Mouse (Mus musculus): ENCODE data around the gene Gpr108. TPM values are rescaled to one million over a fixed set of nuclear protein-coding genes. Genes with fewer than 3 reads are reported as not detected.

Gpr108 gene
- total RNA-seq, 2 experiments from 2014 or later = 24.0 to 24.4 TPM

GRCm38 (mm10) chr17:57218335-57218900 lies 29.8 kb downstream of the Gpr108 start:
- no peak for TF ChIP-seq CTCF (IDR thresholded peaks at IDR 0.05)
- Histone ChIP-seq H3K4me3 (no peak overlapping the region), H3K27ac (no peak overlapping the region)
- DNase-seq = peak; percentile 14
- intact Hi-C loops (cut with DNase I) = loop anchor here (2.0 kb wide), 1 partner anchor 66 kb away; no protein-coding TSS in a partner anchor

- Histone ChIP-seq H3K4me3 (no peak overlapping the region), H3K27ac (no peak overlapping the region)
- intact Hi-C loops (cut with DNase I) = no loop called here
- no peak for TF ChIP-seq CTCF (IDR thresholded peaks at IDR 0.05)
- peak; percentile 10 for DNase-seq
These were observed 33.4 kb downstream of the Gpr108 start for GRCm38 (mm10) chr17:57214676-57215387.

- DNase-seq = no peak
- Histone ChIP-seq H3K4me3 (no peak overlapping the region), H3K27ac (no peak overlapping the region)
- intact Hi-C loops (cut with DNase I) = no loop called here
- no peak for TF ChIP-seq CTCF (IDR thresholded peaks at IDR 0.05)
These were observed 36.7 kb downstream of the Gpr108 start for GRCm38 (mm10) chr17:57211501-57211900.

- no peak for DNase-seq
- H3K4me3 ChIP-seq = no peak overlapping the region
- no peak for TF ChIP-seq CTCF (IDR thresholded peaks at IDR 0.05)
- no peak overlapping the region for H3K27ac ChIP-seq
- intact Hi-C loops (cut with DNase I) = no loop called here
These were observed 38.9 kb downstream of the Gpr108 start for GRCm38 (mm10) chr17:57209330-57209729.

- no peak for TF ChIP-seq CTCF (IDR thresholded peaks at IDR 0.05)
- H3K4me3 ChIP-seq = no peak overlapping the region
- no peak for DNase-seq
- intact Hi-C loops (cut with DNase I) = no loop called here
- H3K27ac ChIP-seq = no peak overlapping the region
These were observed 40.3 kb downstream of the Gpr108 start for GRCm38 (mm10) chr17:57207938-57208337.

GRCm38 (mm10) chr17:57201841-57202724 lies 46.2 kb downstream of the Gpr108 start:
- no peak for TF ChIP-seq CTCF (IDR thresholded peaks at IDR 0.05)
- no peak for DNase-seq
- intact Hi-C loops (cut with DNase I) = no loop called here
- H3K4me3 ChIP-seq = no peak overlapping the region
- H3K27ac ChIP-seq = no peak overlapping the region

GRCm38 (mm10) chr17:57198252-57198651 lies 50.0 kb downstream of the Gpr108 start:
- no peak overlapping the region for H3K4me3 ChIP-seq
- intact Hi-C loops (cut with DNase I) = no loop called here
- TF ChIP-seq CTCF (IDR thresholded peaks at IDR 0.05) = no peak
- no peak overlapping the region for H3K27ac ChIP-seq
- no peak for DNase-seq

- no peak for TF ChIP-seq CTCF (IDR thresholded peaks at IDR 0.05)
- Histone ChIP-seq H3K4me3 (no peak overlapping the region), H3K27ac (no peak overlapping the region)
- no peak for DNase-seq
- intact Hi-C loops (cut with DNase I) = no loop called here
These were observed 52.8 kb downstream of the Gpr108 start for GRCm38 (mm10) chr17:57195326-57196010.

- DNase-seq = no peak
- Histone ChIP-seq H3K4me3 (no peak overlapping the region), H3K27ac (no peak overlapping the region)
- intact Hi-C loops (cut with DNase I) = no loop called here
- no peak for TF ChIP-seq CTCF (IDR thresholded peaks at IDR 0.05)
These were observed 53.5 kb downstream of the Gpr108 start for GRCm38 (mm10) chr17:57194771-57195170.

- no peak within 1 kb of the TSS for H3K27ac ChIP-seq
- intact Hi-C loops (cut with DNase I) = no loop called here
- peak; percentile 26 for DNase-seq
- no peak within 1 kb of the TSS for H3K4me3 ChIP-seq
- TF ChIP-seq CTCF (IDR thresholded peaks at IDR 0.05) = no peak
These were observed 54.2 kb downstream of the Gpr108 start, which contains the start of gene Tnfsf14 for GRCm38 (mm10) chr17:57194041-57194507. Tnfsf14 (minus strand) TSS chr17:57194177.

- no peak for TF ChIP-seq CTCF (IDR thresholded peaks at IDR 0.05)
- no peak overlapping the region for H3K4me3 ChIP-seq
These were observed 59.6 kb downstream of the Gpr108 start for GRCm38 (mm10) chr17:57188510-57189192.

GRCm38 (mm10) chr17:57185641-57186040 lies 62.6 kb downstream of the Gpr108 start:
- no peak overlapping the region for H3K4me3 ChIP-seq

More at GRCm38 (mm10) chr17:57188510-57189192, 59.6 kb downstream of the Gpr108 start:
- DNase-seq = no peak
- intact Hi-C loops (cut with DNase I) = no loop called here
- H3K27ac ChIP-seq = no peak overlapping the region

More at GRCm38 (mm10) chr17:57185641-57186040, 62.6 kb downstream of the Gpr108 start:
- no peak overlapping the region for H3K27ac ChIP-seq
- no peak for DNase-seq
- TF ChIP-seq CTCF (IDR thresholded peaks at IDR 0.05) = no peak
- intact Hi-C loops (cut with DNase I) = no loop called here

Small RNA genes lying within 50 kb of the gene (microRNA-seq; reads per million reads assigned to microRNA genes)
- not detected for gene Mir6978

Other genes with a start within 250 kb of the Gpr108 start
- not detected for gene Pspn, start 248.4 kb downstream of the Gpr108 start, total RNA-seq (2021)
- gene Gtf2f1, start 237.2 kb downstream of the Gpr108 start, total RNA-seq (2021) = 10 to 100 TPM; 15.4 to 17.9 TPM
- gene Gm17949, start 237.0 kb downstream of the Gpr108 start, total RNA-seq (2021) = not detected
- 10 to 100 TPM; 26.6 to 30.5 TPM for gene Khsrp, start 216.9 kb downstream of the Gpr108 start, total RNA-seq (2021)
- gene Slc25a41, start 206.8 kb downstream of the Gpr108 start, total RNA-seq (2021) = not detected
- gene Crb3, start 189.3 kb downstream of the Gpr108 start, total RNA-seq (2021) = not detected
- 10 to 100 TPM; 34.4 to 52.2 TPM for gene Slc25a23, start 188.6 kb downstream of the Gpr108 start, total RNA-seq (2021)
- under 1 TPM; 0.22 to 0.56 TPM for gene Dennd1c, start 169.9 kb downstream of the Gpr108 start, total RNA-seq (2021)
- gene Tubb4a, start 160.7 kb downstream of the Gpr108 start, total RNA-seq (2021) = 1 to 10 TPM in 1 of 2 experiments, under 1 TPM in 1; 0.64 to 1.7 TPM
- gene Tnfsf9, start 143.1 kb downstream of the Gpr108 start, total RNA-seq (2021) = under 1 TPM; 0.47 to 0.61 TPM
- not detected for gene Cd70, start 98.7 kb downstream of the Gpr108 start, total RNA-seq (2021)
- gene Tnfsf14, start 54.3 kb downstream of the Gpr108 start, total RNA-seq (2021) = not detected
- 10 to 100 TPM; 10.3 to 24.5 TPM for gene C3, start 20.3 kb downstream of the Gpr108 start, total RNA-seq (2021)
- gene Trip10, start 1.0 kb upstream of the Gpr108 start, total RNA-seq (2021) = 100 to 1,000 TPM; 170 to 176 TPM
- gene Vav1, start 30.7 kb upstream of the Gpr108 start, total RNA-seq (2021) = under 1 TPM; 0.46 to 0.56 TPM
- 1 to 10 TPM; 2.4 to 3.2 TPM for gene Adgre1, start 110.2 kb upstream of the Gpr108 start, total RNA-seq (2021)